Mouse (Mus musculus) MEL (cell line): ENCODE data around the gene Lamb1. TPM values are rescaled to one million over a fixed set of nuclear protein-coding genes. Genes with fewer than 3 reads are reported as not detected.

Source experiments
- DNase-seq: peaks from one replicate; pipeline ENCODE4 v3.0.0; 2011; ENCODE audit warnings: low read depth, low spot score
- H3K27ac ChIP-seq: 2 replicates; pipeline ENCODE4 v1.5.1; 2012; ENCODE audit warnings: low read depth, mild to moderate bottlenecking, control low read depth, low read length, moderate library complexity; ENCODE audit not compliant: control insufficient read depth
- H3K27me3 ChIP-seq, 2 experiments: fragments of 150-350 bp in 1 of 2; sonication (generic) in 1 of 2; 2 replicates each; pipeline ENCODE4 v1.6.1; 2012; ENCODE audit warnings: low read length in 2 of 2, mild to moderate bottlenecking in 2 of 2, improper control_type of control experiment in 1 of 2, moderate library complexity in 1 of 2; ENCODE audit not compliant: insufficient read depth in 2 of 2, control insufficient read depth in 1 of 2
- H3K36me3 ChIP-seq, 2 experiments: 2 replicates each; pipeline ENCODE4 v1.6.1; 2012 to 2014; ENCODE audit warnings: low read length in 2 of 2, improper control_type of control experiment in 1 of 2, inconsistent platforms in 1 of 2, mild to moderate bottlenecking in 1 of 2; ENCODE audit not compliant: insufficient read depth in 2 of 2, control insufficient read depth in 1 of 2
- H3K4me1 ChIP-seq, 2 experiments: fragments of 150-350 bp in 1 of 2; sonication (generic) in 1 of 2; 2 replicates each; pipeline ENCODE4 v1.6.1; 2012; ENCODE audit warnings: low read length in 2 of 2, improper control_type of control experiment in 1 of 2, mild to moderate bottlenecking in 1 of 2; ENCODE audit not compliant: insufficient read depth in 2 of 2, control insufficient read depth in 1 of 2
- H3K4me3 ChIP-seq, 2 experiments: fragments of 150-350 bp in 1 of 2; sonication (generic) in 1 of 2; 2 replicates each; pipeline ENCODE4 v1.5.1; 2012; ENCODE audit warnings: low read depth in 2 of 2, low read length in 2 of 2, mild to moderate bottlenecking in 2 of 2, moderate library complexity in 2 of 2, control low read depth in 1 of 2, improper control_type of control experiment in 1 of 2; ENCODE audit not compliant: control insufficient read depth in 1 of 2, insufficient read depth in 1 of 2
- H3K79me2 ChIP-seq: 2 replicates; pipeline ENCODE4 v1.6.1; 2012; ENCODE audit warnings: mild to moderate bottlenecking, low read length, moderate library complexity; ENCODE audit not compliant: control insufficient read depth, poor library complexity, insufficient read depth
- H3K9ac ChIP-seq: 2 replicates; pipeline ENCODE4 v1.6.1; 2012; ENCODE audit warnings: low read depth, mild to moderate bottlenecking, control low read depth, low read length, moderate library complexity; ENCODE audit not compliant: control insufficient read depth, poor library complexity, severe bottlenecking
- H3K9me3 ChIP-seq: fragments of 150-350 bp; sonication (generic); replicated peaks from 2 replicates; pipeline ENCODE4 v1.6.1; 2012; ENCODE audit warnings: mild to moderate bottlenecking, low read length, improper control_type of control experiment, moderate library complexity; ENCODE audit not compliant: insufficient read depth
- BHLHE40 ChIP-seq: IDR thresholded peaks from 2 replicates; pipeline ENCODE4 v1.6.1; 2012; ENCODE audit warnings: low read depth, mild to moderate bottlenecking, inconsistent platforms, low read length, improper control_type of control experiment, borderline replicate concordance
- CHD1 ChIP-seq: IDR thresholded peaks from 2 replicates; pipeline ENCODE4 v1.6.1; 2012; ENCODE audit warnings: low read depth, mild to moderate bottlenecking, inconsistent platforms, low read length, improper control_type of control experiment
- CHD2 ChIP-seq: IDR thresholded peaks from 2 replicates; pipeline ENCODE4 v1.6.1; 2011; ENCODE audit warnings: low read length, improper control_type of control experiment
- E2F4 ChIP-seq: IDR thresholded peaks from 2 replicates; pipeline ENCODE4 v1.6.1; 2011; ENCODE audit warnings: low read depth, low read length, improper control_type of control experiment, borderline replicate concordance
- ETS1 ChIP-seq: IDR thresholded peaks from 2 replicates; pipeline ENCODE4 v1.6.1; 2012; ENCODE audit warnings: low read depth, mild to moderate bottlenecking, inconsistent platforms, low read length, improper control_type of control experiment, moderate library complexity
- GABPA ChIP-seq: IDR thresholded peaks from 2 replicates; pipeline ENCODE4 v1.6.1; 2012; ENCODE audit warnings: low read depth, mild to moderate bottlenecking, inconsistent platforms, low read length, improper control_type of control experiment, moderate library complexity
- GATA1 ChIP-seq: IDR thresholded peaks from 2 replicates; pipeline ENCODE4 v1.6.1; 2011; ENCODE audit warnings: low read depth, low read length, improper control_type of control experiment
- JUND ChIP-seq: IDR thresholded peaks from 2 replicates; pipeline ENCODE4 v1.6.1; 2011; ENCODE audit warnings: low read depth, mild to moderate bottlenecking, improper control_type of control experiment, low read length
- MEF2A ChIP-seq: IDR thresholded peaks from 2 replicates; pipeline ENCODE4 v1.6.1; 2014; ENCODE audit warnings: low read depth, mild to moderate bottlenecking, inconsistent platforms, low read length, improper control_type of control experiment; ENCODE audit not compliant: poor library complexity, insufficient replicate concordance, severe bottlenecking; ENCODE audit errors: extremely low read depth
- POLR2AphosphoS5 ChIP-seq: IDR thresholded peaks from 2 replicates; pipeline ENCODE4 v1.6.1; 2012; ENCODE audit warnings: low read depth, borderline replicate concordance, mild to moderate bottlenecking, inconsistent platforms, low read length, moderate library complexity, mixed read lengths
- SMC3 ChIP-seq: IDR thresholded peaks from 2 replicates; pipeline ENCODE4 v1.6.1; 2011; ENCODE audit warnings: low read depth, low read length, improper control_type of control experiment
- TCF12 ChIP-seq: IDR thresholded peaks from 2 replicates; pipeline ENCODE4 v1.6.1; 2014; ENCODE audit warnings: low read depth, mild to moderate bottlenecking, inconsistent platforms, low read length, improper control_type of control experiment, moderate library complexity
- UBTF ChIP-seq: IDR thresholded peaks from 2 replicates; pipeline ENCODE4 v1.6.1; 2012; ENCODE audit warnings: low read depth, mild to moderate bottlenecking, inconsistent platforms, low read length, improper control_type of control experiment, moderate library complexity, borderline replicate concordance; ENCODE audit not compliant: insufficient read depth
- ZC3H11A ChIP-seq: IDR thresholded peaks from 2 replicates; pipeline ENCODE4 v1.6.1; 2012; ENCODE audit warnings: low read depth, mild to moderate bottlenecking, inconsistent platforms, low read length, improper control_type of control experiment
- ZMIZ1 ChIP-seq: IDR thresholded peaks from 2 replicates; pipeline ENCODE4 v1.6.1; 2012; ENCODE audit warnings: low read depth, mild to moderate bottlenecking, inconsistent platforms, low read length, improper control_type of control experiment, moderate library complexity
- ZNF384 ChIP-seq: IDR thresholded peaks from 2 replicates; pipeline ENCODE4 v1.6.1; 2012; ENCODE audit warnings: low read depth, mild to moderate bottlenecking, inconsistent platforms, low read length, improper control_type of control experiment
- polyA plus RNA-seq, 2 experiments: library from polyadenylated mRNA; stranded (reverse) in 1 of 2; unstranded in 1 of 2; fragments of >175 nt in 1 of 2; fragments of >200 nt in 1 of 2; gene quantifications; 2 replicates each; pipeline versions ENCODE4 v1.2.1 to v1.2.4; 2012; ENCODE audit warnings: low replicate concordance in 2 of 2, low read depth in 1 of 2; ENCODE audit not compliant: insufficient read length in 2 of 2, insufficient read depth in 1 of 2, missing spikeins in 1 of 2
- total RNA-seq: library from RNA; depleted of rRNA; stranded (reverse); fragments of 300-350 nt; gene quantifications from 2 replicates; pipeline ENCODE4 v1.2.3, GENCODE M21; 2012

Gene Lamb1
- total and polyA plus RNA-seq, 3 experiments: 0.03 TPM; not detected in 2

- H3K79me2 ChIP-seq: no peaks in the 10 kb centered on the region
- H3K27ac ChIP-seq: no peak overlapping the region
- H3K4me1 ChIP-seq: no peaks in the 10 kb centered on the region
- no peaks in the 10 kb centered on the region for H3K9me3 ChIP-seq
- no peak for DNase-seq
- H3K27me3 ChIP-seq: peaks cover 0 to 2% of the 10 kb centered on the region in 2 experiments; a peak in 2 of 4 replicates
- H3K36me3 ChIP-seq: no peaks in the 10 kb centered on the region
- no peak for TF ChIP-seq ZNF384
- no peak for TF ChIP-seq TCF12
- TF ChIP-seq MEF2A: no peak
- TF ChIP-seq JUND: no peak
- no peak for TF ChIP-seq UBTF
- no peak for TF ChIP-seq ZC3H11A
- TF ChIP-seq POLR2AphosphoS5: no peak
- no peak for TF ChIP-seq ETS1
- no peak for TF ChIP-seq ZMIZ1
- no peak for TF ChIP-seq CHD1
- TF ChIP-seq E2F4: no peak
- no peak for TF ChIP-seq SMC3
- no peak overlapping the region for H3K4me3 ChIP-seq
- no peak overlapping the region for H3K9ac ChIP-seq
Measured at GRCm38 (mm10) chr12:31239031-31239583, 25.9 kb upstream of the Lamb1 start.

DNA sequence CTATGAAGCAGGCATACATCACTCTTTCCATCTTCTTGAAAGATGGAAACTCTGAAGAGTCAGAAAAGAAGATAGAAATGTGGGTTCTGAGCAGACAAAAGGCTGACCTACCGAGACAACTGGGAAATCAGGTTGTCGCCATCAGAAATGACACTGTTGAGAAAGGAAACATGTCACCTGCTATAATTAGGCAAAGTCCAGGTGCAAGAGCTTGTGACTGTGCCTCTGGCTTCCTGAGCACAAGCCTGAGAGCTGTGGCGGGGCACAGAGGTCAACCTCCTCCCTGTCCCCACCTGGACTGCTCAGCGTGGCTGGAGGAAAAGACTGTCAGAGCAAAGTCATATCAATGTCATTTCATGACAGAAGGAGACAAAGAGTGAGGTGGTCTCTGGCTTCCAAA is 25.2 kb upstream of the Lamb1 start:
- H3K79me2 ChIP-seq: no peaks in the 10 kb centered on the region
- TF ChIP-seq GABPA: no peak
- TF ChIP-seq BHLHE40: no peak
- no peak for TF ChIP-seq ZNF384
- TF ChIP-seq CHD2: no peak
- TF ChIP-seq GATA1: no peak
- no peak overlapping the region for H3K27ac ChIP-seq
- no peaks in the 10 kb centered on the region for H3K4me1 ChIP-seq
- no peak overlapping the region for H3K4me3 ChIP-seq
- H3K9ac ChIP-seq: no peak overlapping the region
- H3K9me3 ChIP-seq: no peaks in the 10 kb centered on the region
- no peaks in the 10 kb centered on the region for H3K36me3 ChIP-seq
- no peak for DNase-seq
- peaks cover 0 to 2% of the 10 kb centered on the region in 2 experiments; a peak in 2 of 4 replicates for H3K27me3 ChIP-seq
